Mouse (Mus musculus) adrenal gland, adult 18-20 months (tissue): ENCODE measurements around the gene Adora3. TPM values are rescaled to one million over a fixed set of nuclear protein-coding genes. Genes with fewer than 3 reads are reported as not detected.

Experiments used
- DNase-seq, 2 experiments: peaks; one replicate each; pipeline ENCODE4 v3.0.0; 2021 to 2022; ENCODE audit warnings: low spot score in 2 of 2
- total RNA-seq, 2 experiments: library from RNA; stranded (reverse); gene quantifications; 1 replicate in 1 of 2; 2 replicates in 1 of 2; pipeline ENCODE4 v1.2.3; 2021

The Adora3 gene
- total RNA-seq, 2 experiments from 2014 or later, result 0.33 to 0.80 TPM

DNA sequence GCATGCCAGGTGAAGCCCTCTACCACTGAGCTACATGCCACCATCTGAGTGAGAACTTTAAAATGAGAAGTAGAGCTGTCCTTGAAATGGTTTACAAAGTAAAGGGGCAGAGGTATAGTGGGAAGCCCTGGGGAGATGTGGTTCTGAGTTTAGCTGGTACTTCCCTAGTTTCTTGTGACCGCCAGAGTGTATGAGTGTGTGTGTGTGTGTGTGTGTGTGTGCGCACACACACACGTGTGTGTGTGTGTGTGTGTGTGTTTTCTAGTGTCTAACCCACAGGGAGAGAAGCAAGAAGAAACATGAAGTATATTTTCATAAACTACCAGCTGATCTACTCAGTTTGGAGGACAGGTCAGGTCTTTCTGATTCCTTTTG, 57.5 kb downstream of the Adora3 start:
- no peak for DNase-seq

- no peak for DNase-seq
These were observed 58.1 kb downstream of the Adora3 start for GRCm38 (mm10) chr3:105928781-105929180.

GRCm38 (mm10) chr3:105929821-105930220, 59.2 kb downstream of the Adora3 start:
- DNase-seq, result no peak

GRCm38 (mm10) chr3:105931095-105931494, 60.4 kb downstream of the Adora3 start:
- no peak for DNase-seq

- DNase-seq, result no peak
These were observed 61.8 kb downstream of the Adora3 start, which contains the start of gene I830077J02Rik for GRCm38 (mm10) chr3:105932240-105933071. Gene I830077J02Rik, minus strand, starts transcription at chr3:105932664.

DNA sequence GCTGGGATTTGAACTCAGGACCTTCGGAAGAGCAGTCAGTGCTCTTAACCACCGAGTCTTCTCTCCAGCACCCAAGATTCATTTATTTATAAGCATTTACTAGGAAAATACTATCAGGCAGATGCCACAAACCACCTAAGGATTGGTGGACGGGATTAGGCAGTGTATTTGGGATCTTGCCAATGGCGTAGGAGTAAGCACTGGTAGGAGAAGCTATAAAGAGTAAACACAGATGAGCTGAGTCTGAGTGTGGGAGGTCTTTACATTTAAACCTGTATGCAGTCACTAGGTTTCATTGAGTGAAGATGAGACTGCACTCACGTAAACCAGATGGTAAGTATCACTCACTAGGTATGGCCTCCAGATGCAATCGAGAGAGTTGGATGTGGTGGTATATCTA, 63.3 kb downstream of the Adora3 start:
- DNase-seq, result no peak

DNA sequence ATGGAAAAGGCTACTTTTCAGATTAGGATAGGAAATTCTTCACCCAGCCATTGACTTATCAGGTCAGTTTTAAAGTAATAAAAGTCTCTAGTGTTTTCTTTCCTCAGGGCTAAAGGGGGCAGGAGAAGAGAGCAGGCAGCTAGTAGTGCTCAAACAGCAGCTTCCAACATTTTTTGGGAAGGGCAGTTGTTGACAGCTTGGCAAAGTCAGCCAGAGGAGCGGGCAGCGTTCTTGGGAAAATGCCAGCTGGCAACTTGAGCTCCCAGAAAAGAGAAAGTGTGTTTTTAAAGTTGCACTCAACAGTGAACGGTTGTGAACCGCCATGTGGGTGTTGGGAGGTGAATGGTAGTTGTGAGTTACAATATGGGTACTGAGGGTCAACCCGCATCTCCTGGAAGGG, 64.4 kb downstream of the Adora3 start:
- DNase-seq, result peak; percentile 14 to 34

GRCm38 (mm10) chr3:105936111-105936510, 65.5 kb downstream of the Adora3 start:
- DNase-seq, result no peak

GRCm38 (mm10) chr3:105951348-105951747, 80.7 kb downstream of the Adora3 start:
- no peak for DNase-seq

GRCm38 (mm10) chr3:105957235-105957634, 86.6 kb downstream of the Adora3 start:
- DNase-seq, result no peak

DNA sequence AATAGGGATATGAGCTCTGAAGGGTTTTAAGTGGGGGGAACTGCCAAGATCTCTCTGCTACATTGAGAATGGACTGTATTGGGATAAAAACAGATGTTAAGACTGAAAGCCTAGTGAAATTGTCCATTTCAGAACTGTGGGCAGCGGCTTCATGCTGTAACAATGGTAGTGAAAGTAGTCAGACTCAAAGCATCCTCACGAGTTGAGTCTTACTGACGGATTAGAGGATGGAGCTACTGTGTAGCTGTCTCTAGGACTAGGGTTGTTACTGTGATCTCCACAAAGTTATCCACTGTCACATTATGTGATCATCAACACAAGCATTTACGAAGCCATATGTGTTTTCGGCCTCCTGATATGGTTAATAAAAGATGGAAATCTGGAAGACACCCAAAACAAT, 87.5 kb downstream of the Adora3 start:
- DNase-seq, result no peak

Other genes starting within 250 kb of the Adora3 start
- 10 to 100 TPM; 18.5 to 18.9 TPM for gene Ddx20, start 183.3 kb upstream of the Adora3 start, total RNA-seq
- 1 to 10 TPM; 3.8 to 3.9 TPM for gene Inka2, start 166.3 kb upstream of the Adora3 start, total RNA-seq
- gene Rap1a, start 69.5 kb upstream of the Adora3 start, total RNA-seq, result 100 to 1,000 TPM; 135 to 179 TPM
- gene Tmigd3, start within 50 bp of the Adora3 start, total RNA-seq, result not detected
- gene I830077J02Rik, start 61.8 kb downstream of the Adora3 start, total RNA-seq, result 1 to 10 TPM; 1.0 to 1.2 TPM
- 10 to 100 TPM; 44.0 to 66.5 TPM for gene Wdr77, start 88.5 kb downstream of the Adora3 start, total RNA-seq
- 100 to 1,000 TPM; 342 to 391 TPM for gene Atp5f1, start 89.2 kb downstream of the Adora3 start, total RNA-seq
- gene Ovgp1, start 102.9 kb downstream of the Adora3 start, total RNA-seq, result under 1 TPM; 0.48 to 0.93 TPM
- not detected for gene Pifo, start 143.8 kb downstream of the Adora3 start, total RNA-seq
- gene Chil5, start 162.0 kb downstream of the Adora3 start, total RNA-seq, result not detected
- not detected for gene Chia1, start 242.4 kb downstream of the Adora3 start, total RNA-seq